Mouse (Mus musculus) stomach, embryonic 15.5 days (tissue): Measurements from ENCODE around the gene Ppil4. TPM values are rescaled to one million over a fixed set of nuclear protein-coding genes. Genes with fewer than 3 reads are reported as not detected.

Source experiments
- ATAC-seq: fragments of 200-750 bp; cut with Nextera tagmentation; 2 replicates; pipeline ENCODE4 v1.8.0; 2017; ENCODE audit warnings: low read depth, moderate number of reproducible peaks, moderate TSS enrichment; ENCODE audit not compliant: insufficient read depth, low FRiP score
- H3K27ac ChIP-seq: fragments of 300-500 bp; sonication (generic); 2 replicates; pipeline ENCODE4 v1.5.1; 2015; ENCODE audit warnings: mild to moderate bottlenecking, inconsistent platforms
- H3K27me3 ChIP-seq: fragments of 300-500 bp; sonication (generic); replicated peaks from 2 replicates; pipeline ENCODE4 v1.6.1; 2015; ENCODE audit warnings: inconsistent platforms
- H3K36me3 ChIP-seq: fragments of 300-500 bp; sonication (generic); 2 replicates; pipeline ENCODE4 v1.6.1; 2015; ENCODE audit warnings: inconsistent platforms
- H3K4me1 ChIP-seq: fragments of 300-500 bp; sonication (generic); 2 replicates; pipeline ENCODE4 v1.6.1; 2015; ENCODE audit warnings: inconsistent platforms
- H3K4me2 ChIP-seq: fragments of 300-500 bp; sonication (generic); 2 replicates; pipeline ENCODE4 v1.6.1; 2015; ENCODE audit warnings: mild to moderate bottlenecking, inconsistent platforms
- H3K4me3 ChIP-seq: fragments of 300-500 bp; sonication (generic); replicated peaks from 2 replicates; pipeline ENCODE4 v1.5.1; 2015; ENCODE audit warnings: inconsistent platforms
- H3K9ac ChIP-seq: fragments of 300-500 bp; sonication (generic); 2 replicates; pipeline ENCODE4 v1.6.1; 2015; ENCODE audit warnings: inconsistent platforms
- H3K9me3 ChIP-seq: fragments of 300-500 bp; sonication (generic); 2 replicates; pipeline ENCODE4 v1.6.1; 2016; ENCODE audit warnings: inconsistent platforms
- WGBS: fragments of 180-500 bp; shearing (Covaris S2); methylation state at CpG from one replicate; pipeline ENCODE4 v1.1.7; 2015; 5-methylcytosine and 5-hydroxymethylcytosine counted together
- polyA plus RNA-seq: library from polyadenylated mRNA; unstranded; fragments of >200 nt; fragmentation: Nextera tagmentation; extraction: Ambion mirVana; gene quantifications from 2 replicates; pipeline ENCODE4 v1.2.1, GENCODE M21; 2015

Ppil4 gene
- polyA plus RNA-seq, 1 experiment from 2014 or later, result 37.9 TPM

GRCm38 (mm10) chr10:7787319-7787718 is 5.4 kb upstream of the Ppil4 start:
- WGBS, result 42% methylated on average over 2 of the region's 2 CpGs
- peaks cover 3% of the 10 kb centered on the region; the same call in 1 of the 2 replicates for H3K4me1 ChIP-seq
- H3K4me3 ChIP-seq, result no peak overlapping the region
- peaks cover 13% of the 10 kb centered on the region; the same call in 1 of the 2 replicates for H3K36me3 ChIP-seq
- no peaks in the 10 kb centered on the region for H3K27me3 ChIP-seq
- no peak overlapping the region for H3K4me2 ChIP-seq
- H3K9ac ChIP-seq, result no peak overlapping the region
- ATAC-seq, result no peak
- no peaks in the 10 kb centered on the region for H3K9me3 ChIP-seq
- H3K27ac ChIP-seq, result no peak overlapping the region

GRCm38 (mm10) chr10:7792254-7792750 is 389 bp upstream of the Ppil4 start:
- Histone ChIP-seq H3K36me3 (peaks cover 21% of the 10 kb centered on the region; the same call in 1 of the 2 replicates), H3K9me3 (no peaks in the 10 kb centered on the region), H3K4me3 (peak overlapping the region; percentile 83), H3K27ac (peak overlapping the region; percentile 68; the same call in 1 of the 2 replicates), H3K9ac (peak overlapping the region; percentile 75), H3K4me2 (peak overlapping the region; percentile 55), H3K4me1 (peaks cover 11% of the 10 kb centered on the region), H3K27me3 (no peaks in the 10 kb centered on the region)
- no peak; the same call in 1 of the 2 replicates for ATAC-seq
- 0% methylated on average over 10 of the region's 10 CpGs for WGBS

GRCm38 (mm10) chr10:7801258-7801657 is 8.6 kb downstream of the Ppil4 start:
- 83% methylated on average over 3 of the region's 3 CpGs for WGBS

GRCm38 (mm10) chr10:7802519-7803140 is 9.9 kb downstream of the Ppil4 start:
- Histone ChIP-seq H3K4me3 (no peak overlapping the region), H3K9me3 (no peaks in the 10 kb centered on the region), H3K27me3 (no peaks in the 10 kb centered on the region), H3K27ac (no peak overlapping the region), H3K9ac (no peak overlapping the region), H3K36me3 (peaks cover 33% of the 10 kb centered on the region), H3K4me1 (no peaks in the 10 kb centered on the region), H3K4me2 (no peak overlapping the region)
- WGBS, result 91% methylated on average over 2 of the region's 2 CpGs
- no peak for ATAC-seq

More at GRCm38 (mm10) chr10:7801258-7801657, 8.6 kb downstream of the Ppil4 start:
- no peak overlapping the region for H3K4me2 ChIP-seq
- H3K4me3 ChIP-seq, result no peak overlapping the region
- H3K27me3 ChIP-seq, result no peaks in the 10 kb centered on the region
- no peak for ATAC-seq
- H3K9me3 ChIP-seq, result no peaks in the 10 kb centered on the region
- H3K9ac ChIP-seq, result no peak overlapping the region
- H3K36me3 ChIP-seq, result peaks cover 42% of the 10 kb centered on the region
- H3K4me1 ChIP-seq, result no peaks in the 10 kb centered on the region
- no peak overlapping the region for H3K27ac ChIP-seq

GRCm38 (mm10) chr10:7809937-7810336 is 17.2 kb downstream of the Ppil4 start:
- Histone ChIP-seq H3K4me1 (no peaks in the 10 kb centered on the region), H3K9ac (no peak overlapping the region), H3K4me3 (no peak overlapping the region), H3K9me3 (no peaks in the 10 kb centered on the region), H3K4me2 (no peak overlapping the region), H3K36me3 (peaks cover 13% of the 10 kb centered on the region; the same call in 1 of the 2 replicates), H3K27ac (no peak overlapping the region), H3K27me3 (no peaks in the 10 kb centered on the region)
- 47% methylated on average over 2 of the region's 2 CpGs for WGBS
- ATAC-seq, result peak; percentile 22; the same call in 1 of the 2 replicates

GRCm38 (mm10) chr10:7816476-7816875 is 23.8 kb downstream of the Ppil4 start:
- Histone ChIP-seq H3K9me3 (no peaks in the 10 kb centered on the region), H3K27me3 (no peaks in the 10 kb centered on the region), H3K9ac (no peak overlapping the region), H3K27ac (no peak overlapping the region), H3K4me1 (no peaks in the 10 kb centered on the region), H3K4me3 (no peak overlapping the region), H3K4me2 (no peak overlapping the region), H3K36me3 (peaks cover 12% of the 10 kb centered on the region)
- 77% methylated on average over 2 of the region's 2 CpGs for WGBS
- ATAC-seq, result no peak

GRCm38 (mm10) chr10:7818676-7819075 is 26.0 kb downstream of the Ppil4 start:
- no peaks in the 10 kb centered on the region for H3K9me3 ChIP-seq
- no peaks in the 10 kb centered on the region for H3K27me3 ChIP-seq
- H3K4me3 ChIP-seq, result no peak overlapping the region
- no peak overlapping the region for H3K4me2 ChIP-seq
- no peak overlapping the region for H3K9ac ChIP-seq
- H3K4me1 ChIP-seq, result no peaks in the 10 kb centered on the region
- WGBS, result 93% methylated on average over 4 of the region's 4 CpGs
- no peak overlapping the region for H3K27ac ChIP-seq
- ATAC-seq, result no peak
- H3K36me3 ChIP-seq, result peaks cover 22% of the 10 kb centered on the region

- Histone ChIP-seq H3K27me3 (no peaks in the 10 kb centered on the region), H3K4me3 (no peak overlapping the region), H3K9me3 (no peaks in the 10 kb centered on the region), H3K4me1 (no peaks in the 10 kb centered on the region), H3K27ac (no peak overlapping the region), H3K4me2 (no peak overlapping the region), H3K9ac (no peak overlapping the region), H3K36me3 (peaks cover 23% of the 10 kb centered on the region)
- ATAC-seq, result no peak
- 91% methylated on average over 4 of the region's 4 CpGs for WGBS
Observed at GRCm38 (mm10) chr10:7819156-7819555, 26.5 kb downstream of the Ppil4 start.

GRCm38 (mm10) chr10:7819603-7820002 is 26.9 kb downstream of the Ppil4 start:
- no peaks in the 10 kb centered on the region for H3K4me1 ChIP-seq
- H3K9ac ChIP-seq, result no peak overlapping the region
- no peaks in the 10 kb centered on the region for H3K9me3 ChIP-seq
- no peak overlapping the region for H3K27ac ChIP-seq
- no peak overlapping the region for H3K4me2 ChIP-seq
- ATAC-seq, result no peak
- H3K27me3 ChIP-seq, result no peaks in the 10 kb centered on the region
- H3K36me3 ChIP-seq, result peaks cover 23% of the 10 kb centered on the region
- H3K4me3 ChIP-seq, result no peak overlapping the region
- WGBS, result 81% methylated on average over 4 of the region's 4 CpGs

- no peak for ATAC-seq
- Histone ChIP-seq H3K4me1 (no peaks in the 10 kb centered on the region), H3K9ac (no peak overlapping the region)
Observed at GRCm38 (mm10) chr10:7820171-7820570, 27.5 kb downstream of the Ppil4 start.

GRCm38 (mm10) chr10:7821981-7822380 is 29.3 kb downstream of the Ppil4 start:
- no peak overlapping the region for H3K27ac ChIP-seq
- no peaks in the 10 kb centered on the region for H3K4me1 ChIP-seq
- no peak overlapping the region for H3K4me3 ChIP-seq
- H3K36me3 ChIP-seq, result peaks cover 23% of the 10 kb centered on the region
- 93% methylated on average over 12 of the region's 12 CpGs for WGBS
- no peak for ATAC-seq
- H3K27me3 ChIP-seq, result no peaks in the 10 kb centered on the region
- no peaks in the 10 kb centered on the region for H3K9me3 ChIP-seq
- H3K9ac ChIP-seq, result no peak overlapping the region
- H3K4me2 ChIP-seq, result no peak overlapping the region

More at GRCm38 (mm10) chr10:7820171-7820570, 27.5 kb downstream of the Ppil4 start:
- Histone ChIP-seq H3K9me3 (no peaks in the 10 kb centered on the region), H3K4me2 (no peak overlapping the region), H3K27me3 (no peaks in the 10 kb centered on the region), H3K27ac (no peak overlapping the region), H3K4me3 (no peak overlapping the region), H3K36me3 (peaks cover 23% of the 10 kb centered on the region)
- 80% methylated on average over 5 of the region's 5 CpGs for WGBS

GRCm38 (mm10) chr10:7824663-7825280 is 32.1 kb downstream of the Ppil4 start:
- no peak overlapping the region for H3K4me3 ChIP-seq
- no peak for ATAC-seq
- H3K36me3 ChIP-seq, result peaks cover 16% of the 10 kb centered on the region
- no peak overlapping the region for H3K27ac ChIP-seq
- H3K4me1 ChIP-seq, result no peaks in the 10 kb centered on the region
- no peaks in the 10 kb centered on the region for H3K9me3 ChIP-seq
- WGBS, result 83% methylated on average over 9 of the region's 9 CpGs
- H3K4me2 ChIP-seq, result no peak overlapping the region
- H3K27me3 ChIP-seq, result no peaks in the 10 kb centered on the region
- H3K9ac ChIP-seq, result no peak overlapping the region
